Mouse (Mus musculus) heart, embryonic 16.5 days (tissue): ENCODE measurements around the gene En2. TPM values are rescaled to one million over a fixed set of nuclear protein-coding genes. Genes with fewer than 3 reads are reported as not detected.

Experiments used
- ATAC-seq: fragments of 200-750 bp; cut with Nextera tagmentation; replicated peaks from 2 replicates; pipeline ENCODE4 v1.8.0; 2017; ENCODE audit warnings: moderate number of reproducible peaks; ENCODE audit not compliant: insufficient read depth, low FRiP score; ENCODE audit errors: extremely low read depth
- H3K27ac ChIP-seq: fragments of 300-500 bp; sonication (generic); 2 replicates; pipeline ENCODE4 v1.5.1; 2014; ENCODE audit warnings: mild to moderate bottlenecking, low read length, control low read depth, moderate library complexity
- H3K27me3 ChIP-seq: fragments of 300-500 bp; sonication (generic); 2 replicates; pipeline ENCODE4 v1.6.1; 2014; ENCODE audit warnings: low read length, mixed read lengths; ENCODE audit not compliant: control insufficient read depth, insufficient read depth
- H3K36me3 ChIP-seq: fragments of 300-500 bp; sonication (generic); 2 replicates; pipeline ENCODE4 v1.6.1; 2014; ENCODE audit not compliant: control insufficient read depth, insufficient read depth
- H3K4me1 ChIP-seq: fragments of 300-500 bp; sonication (generic); 2 replicates; pipeline ENCODE4 v1.6.1; 2014; ENCODE audit warnings: low read length, mixed read lengths; ENCODE audit not compliant: control insufficient read depth, insufficient read depth
- H3K4me2 ChIP-seq: fragments of 300-500 bp; sonication (generic); 2 replicates; pipeline ENCODE4 v1.6.1; 2014; ENCODE audit warnings: low read depth, mild to moderate bottlenecking, control low read depth, low read length
- H3K4me3 ChIP-seq: fragments of 300-500 bp; sonication (generic); 2 replicates; pipeline ENCODE4 v1.5.1; 2014; ENCODE audit warnings: mild to moderate bottlenecking, control low read depth, low read length
- H3K9ac ChIP-seq: fragments of 300-500 bp; sonication (generic); 2 replicates; pipeline ENCODE4 v1.6.1; 2014; ENCODE audit warnings: low read length, control low read depth
- H3K9me3 ChIP-seq: fragments of 300-500 bp; sonication (generic); replicated peaks from 2 replicates; pipeline ENCODE4 v1.6.1; 2016; ENCODE audit warnings: low read length; ENCODE audit not compliant: control insufficient read depth
- WGBS: fragments of 180-500 bp; shearing (Covaris S2); extraction: QIAGEN DNeasy Blood & Tissue Kit; methylation state at CpG from one replicate; pipeline ENCODE4 v1.1.7; 2014; 5-methylcytosine and 5-hydroxymethylcytosine counted together
- polyA plus RNA-seq: library from polyadenylated mRNA; unstranded; fragments of >200 nt; fragmentation: Nextera tagmentation; extraction: Ambion mirVana; gene quantifications from 2 replicates; pipeline ENCODE4 v1.2.1, GENCODE M21; 2015

En2 gene
- polyA plus RNA-seq, 1 experiment from 2014 or later: not detected

DNA sequence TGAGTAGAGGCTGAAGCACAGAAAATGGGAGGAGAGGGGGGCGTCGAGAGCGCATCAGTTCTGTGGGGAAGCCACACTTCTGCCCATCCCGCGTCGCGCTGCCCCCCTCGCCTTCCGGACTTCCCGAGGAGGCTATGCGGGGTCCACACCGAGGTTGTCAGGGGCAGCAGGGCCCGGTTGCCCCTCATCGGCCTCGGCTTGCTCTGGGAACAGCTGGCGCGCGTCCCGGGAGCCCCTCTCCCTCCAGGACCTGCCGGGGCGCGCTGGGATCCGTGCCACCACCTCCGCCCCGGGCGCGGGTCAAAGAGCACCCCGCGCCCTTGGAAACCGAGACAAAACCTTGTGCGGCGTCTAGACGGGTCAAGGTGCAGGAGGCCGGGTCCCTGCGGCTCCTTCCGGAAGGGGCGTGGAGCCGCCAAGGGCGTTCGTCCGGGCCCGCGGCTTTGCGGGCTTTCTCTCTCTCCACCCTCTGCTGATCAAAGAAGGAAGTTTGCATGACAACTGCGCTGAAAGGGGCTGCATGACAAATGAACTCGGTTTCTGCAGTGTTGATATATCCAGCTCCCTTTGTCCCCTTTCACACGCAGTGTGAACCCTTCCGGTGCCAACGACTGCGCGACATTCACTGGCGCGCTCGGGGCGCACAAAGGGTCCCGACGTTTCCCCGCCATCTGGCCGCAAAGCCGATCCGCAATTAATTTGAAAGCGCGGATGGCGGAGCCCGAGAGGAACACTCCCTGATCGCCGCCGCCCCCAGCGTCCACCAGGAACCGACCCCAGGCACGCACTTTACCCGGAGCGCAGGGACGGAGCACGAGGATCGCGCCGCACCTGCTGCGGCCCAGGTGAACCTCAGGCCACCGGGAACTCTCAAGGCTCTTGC is 44.3 kb downstream of the En2 start:
- Histone ChIP-seq H3K27ac (no peak overlapping the region), H3K27me3 (peaks cover 75% of the 10 kb centered on the region), H3K4me2 (peak overlapping the region; percentile 64), H3K9me3 (no peaks in the 10 kb centered on the region), H3K4me1 (peaks cover 2% of the 10 kb centered on the region; the same call in 1 of the 2 replicates), H3K9ac (no peak overlapping the region), H3K36me3 (no peaks in the 10 kb centered on the region), H3K4me3 (peak overlapping the region; percentile 49)
- no peak for ATAC-seq
- under 1% methylated on average over 80 of the region's 80 CpGs for WGBS

- H3K27ac ChIP-seq: no peak overlapping the region
Observed at GRCm38 (mm10) chr5:28210591-28211550, 45.4 kb downstream of the En2 start.

DNA sequence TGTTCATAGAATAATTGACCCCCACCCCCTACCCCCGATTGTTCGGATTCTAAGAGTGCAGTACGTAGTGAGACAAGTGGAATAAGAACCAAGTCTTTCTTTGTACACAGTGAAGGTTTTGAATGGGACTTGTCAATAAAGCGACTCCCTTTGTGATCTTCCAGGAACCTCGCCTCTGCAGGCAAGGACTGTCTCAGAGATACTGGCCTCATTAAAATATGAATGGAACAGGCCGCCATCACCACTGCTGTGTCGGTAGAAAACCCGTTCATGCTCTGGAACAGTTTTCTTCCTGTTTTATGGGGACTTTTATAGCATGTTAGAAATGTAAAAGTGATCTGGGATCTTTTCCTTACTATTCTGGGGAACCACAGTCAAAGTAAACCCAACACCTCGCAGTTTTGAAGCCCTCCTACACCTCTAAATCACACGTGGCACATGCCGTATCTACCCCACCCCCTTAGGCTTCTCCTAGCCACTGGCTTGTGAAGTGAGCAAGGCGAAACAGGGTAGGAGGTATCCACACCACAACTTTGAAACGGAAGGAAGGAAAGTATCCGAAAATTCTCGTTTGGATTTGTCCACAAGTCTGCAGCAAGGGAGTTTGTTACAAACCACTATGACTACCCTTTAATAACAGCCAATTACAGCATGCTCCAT is 46.3 kb downstream of the En2 start:
- no peak overlapping the region for H3K9ac ChIP-seq
- no peaks in the 10 kb centered on the region for H3K9me3 ChIP-seq
- ATAC-seq: no peak
- H3K36me3 ChIP-seq: no peaks in the 10 kb centered on the region
- H3K4me1 ChIP-seq: peaks cover 2% of the 10 kb centered on the region; the same call in 1 of the 2 replicates
- H3K27me3 ChIP-seq: peaks cover 67% of the 10 kb centered on the region
- 5% methylated on average over 15 of the region's 15 CpGs for WGBS
- H3K4me2 ChIP-seq: no peak overlapping the region
- H3K4me3 ChIP-seq: no peak overlapping the region
- no peak overlapping the region for H3K27ac ChIP-seq

More at GRCm38 (mm10) chr5:28210591-28211550, 45.4 kb downstream of the En2 start:
- Histone ChIP-seq H3K27me3 (peaks cover 73% of the 10 kb centered on the region), H3K4me1 (peaks cover 2% of the 10 kb centered on the region; the same call in 1 of the 2 replicates), H3K4me3 (no peak overlapping the region), H3K9ac (no peak overlapping the region), H3K9me3 (no peaks in the 10 kb centered on the region), H3K36me3 (no peaks in the 10 kb centered on the region), H3K4me2 (no peak overlapping the region)
- WGBS: 2% methylated on average over 29 of the region's 29 CpGs
- ATAC-seq: no peak

DNA sequence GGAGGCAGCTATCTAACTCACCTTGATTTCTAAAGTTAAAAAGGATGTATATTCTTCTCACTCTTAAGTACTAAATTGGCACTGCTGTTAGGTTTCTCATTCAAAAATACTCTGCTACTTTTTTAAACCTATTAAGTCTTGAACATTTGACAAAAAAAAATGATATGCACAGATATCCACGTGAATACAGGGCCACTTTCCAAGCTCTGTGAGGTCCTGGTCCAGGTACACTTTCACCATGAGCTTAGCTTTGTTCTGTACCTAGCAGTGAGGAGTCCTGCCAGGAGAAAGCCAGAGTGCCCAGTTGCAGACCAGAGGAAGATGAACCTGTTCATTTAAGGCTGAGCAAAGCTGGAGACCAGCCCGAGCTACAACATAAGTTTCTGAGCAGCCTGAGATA is 47.9 kb downstream of the En2 start:
- H3K27me3 ChIP-seq: peaks cover 53% of the 10 kb centered on the region
- no peaks in the 10 kb centered on the region for H3K36me3 ChIP-seq
- no peak overlapping the region for H3K4me3 ChIP-seq
- H3K9ac ChIP-seq: no peak overlapping the region
- no peak overlapping the region for H3K27ac ChIP-seq
- ATAC-seq: no peak
- 46% methylated on average over 2 of the region's 2 CpGs for WGBS
- H3K4me2 ChIP-seq: no peak overlapping the region
- H3K9me3 ChIP-seq: no peaks in the 10 kb centered on the region
- H3K4me1 ChIP-seq: peaks cover 2% of the 10 kb centered on the region; the same call in 1 of the 2 replicates

DNA sequence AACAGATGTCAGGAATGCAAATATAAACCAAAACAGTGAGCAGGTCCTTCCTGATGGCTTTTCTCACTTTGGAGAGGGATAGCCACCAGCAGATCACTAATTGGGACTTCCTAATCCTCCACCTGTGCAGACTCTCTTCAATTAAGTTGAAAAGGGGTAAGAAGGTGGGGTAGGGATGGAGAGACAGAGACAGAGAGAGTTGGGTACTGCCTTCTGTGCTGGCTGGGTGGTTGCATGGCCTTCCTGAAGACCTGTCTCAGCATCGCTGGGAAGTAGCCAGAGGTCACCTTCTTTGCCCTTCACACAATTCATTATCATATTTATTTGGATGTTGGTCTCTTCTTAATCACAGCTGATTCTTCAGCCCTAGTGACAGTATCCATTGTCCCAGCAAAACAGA is 54.1 kb downstream of the En2 start:
- Histone ChIP-seq H3K27ac (no peak overlapping the region), H3K27me3 (peaks cover 7% of the 10 kb centered on the region; the same call in 1 of the 2 replicates), H3K36me3 (no peaks in the 10 kb centered on the region), H3K4me1 (no peaks in the 10 kb centered on the region), H3K9ac (no peak overlapping the region), H3K9me3 (no peaks in the 10 kb centered on the region), H3K4me2 (no peak overlapping the region), H3K4me3 (no peak overlapping the region)
- WGBS: 94% methylated on average over 1 of the region's 1 CpGs
- ATAC-seq: no peak

Other genes starting within 250 kb of the En2 start
- gene Insig1, start 94.3 kb upstream of the En2 start, polyA plus RNA-seq: 21.8 and 25.7 TPM in 2 replicates
- not detected in 2 replicates for gene Cnpy1, start 80.1 kb downstream of the En2 start, polyA plus RNA-seq
- gene Rbm33, start 151.4 kb downstream of the En2 start, polyA plus RNA-seq: 8.4 and 9.2 TPM in 2 replicates